Mouse (Mus musculus) gastrocnemius, adult 18-20 months (tissue): ENCODE results near the gene Mrln. TPM values are rescaled to one million over a fixed set of nuclear protein-coding genes. Genes with fewer than 3 reads are reported as not detected.

Source experiments
- DNase-seq: peaks from one replicate; pipeline ENCODE4 v3.0.0; 2021; ENCODE audit warnings: low spot score
- total RNA-seq, 2 experiments: library from RNA; stranded (reverse); gene quantifications; 2 replicates each; pipeline ENCODE4 v1.2.3; 2021

Gene Mrln
- total RNA-seq, 2 experiments from 2014 or later: 203 to 226 TPM

GRCm38 (mm10) chr10:70250766-70251165 lies 46.3 kb downstream of the Mrln start:
- DNase-seq: peak; percentile 49

- DNase-seq: no peak
Observed at GRCm38 (mm10) chr10:70254666-70255065, 50.2 kb downstream of the Mrln start.

- no peak for DNase-seq
Observed at GRCm38 (mm10) chr10:70255601-70256210, 51.2 kb downstream of the Mrln start.

- DNase-seq: no peak
Observed at GRCm38 (mm10) chr10:70257029-70257428, 52.6 kb downstream of the Mrln start.

GRCm38 (mm10) chr10:70260904-70261303 lies 56.4 kb downstream of the Mrln start:
- no peak for DNase-seq

- no peak for DNase-seq
Observed at GRCm38 (mm10) chr10:70262051-70262450, 57.6 kb downstream of the Mrln start.

GRCm38 (mm10) chr10:70263681-70264189 lies 59.3 kb downstream of the Mrln start:
- no peak for DNase-seq

GRCm38 (mm10) chr10:70264337-70265036 lies 60.0 kb downstream of the Mrln start:
- DNase-seq: no peak

- DNase-seq: peak; percentile 28
Observed at GRCm38 (mm10) chr10:70266501-70266900, 62.0 kb downstream of the Mrln start.

- no peak for DNase-seq
Observed at GRCm38 (mm10) chr10:70268581-70269446, 64.3 kb downstream of the Mrln start.

Other genes with a start within 250 kb of the Mrln start
- 100 to 1,000 TPM in 1 of 2 experiments, 10 to 100 TPM in 1; 87.0 to 114 TPM for gene Ccdc6, start 107.5 kb upstream of the Mrln start, total RNA-seq
- gene Slc16a9, start 40.4 kb downstream of the Mrln start, total RNA-seq: 10 to 100 TPM in 1 of 2 experiments, 1 to 10 TPM in 1; 9.1 to 10.2 TPM
- gene Fam13c, start 235.8 kb downstream of the Mrln start, total RNA-seq: 1 to 10 TPM; 4.6 to 6.3 TPM